Mouse (Mus musculus) retina, adult 2 months (tissue): ENCODE data around the gene Uvrag.
A peak's percentile ranks its signal among the peaks of the same experiment; 100 is the strongest.

Experiments
- DNase-seq: peaks from one replicate; pipeline ENCODE4 v3.0.0-alpha.2; 2012; ENCODE audit warnings: low read depth, low spot score

The Uvrag gene

DNA sequence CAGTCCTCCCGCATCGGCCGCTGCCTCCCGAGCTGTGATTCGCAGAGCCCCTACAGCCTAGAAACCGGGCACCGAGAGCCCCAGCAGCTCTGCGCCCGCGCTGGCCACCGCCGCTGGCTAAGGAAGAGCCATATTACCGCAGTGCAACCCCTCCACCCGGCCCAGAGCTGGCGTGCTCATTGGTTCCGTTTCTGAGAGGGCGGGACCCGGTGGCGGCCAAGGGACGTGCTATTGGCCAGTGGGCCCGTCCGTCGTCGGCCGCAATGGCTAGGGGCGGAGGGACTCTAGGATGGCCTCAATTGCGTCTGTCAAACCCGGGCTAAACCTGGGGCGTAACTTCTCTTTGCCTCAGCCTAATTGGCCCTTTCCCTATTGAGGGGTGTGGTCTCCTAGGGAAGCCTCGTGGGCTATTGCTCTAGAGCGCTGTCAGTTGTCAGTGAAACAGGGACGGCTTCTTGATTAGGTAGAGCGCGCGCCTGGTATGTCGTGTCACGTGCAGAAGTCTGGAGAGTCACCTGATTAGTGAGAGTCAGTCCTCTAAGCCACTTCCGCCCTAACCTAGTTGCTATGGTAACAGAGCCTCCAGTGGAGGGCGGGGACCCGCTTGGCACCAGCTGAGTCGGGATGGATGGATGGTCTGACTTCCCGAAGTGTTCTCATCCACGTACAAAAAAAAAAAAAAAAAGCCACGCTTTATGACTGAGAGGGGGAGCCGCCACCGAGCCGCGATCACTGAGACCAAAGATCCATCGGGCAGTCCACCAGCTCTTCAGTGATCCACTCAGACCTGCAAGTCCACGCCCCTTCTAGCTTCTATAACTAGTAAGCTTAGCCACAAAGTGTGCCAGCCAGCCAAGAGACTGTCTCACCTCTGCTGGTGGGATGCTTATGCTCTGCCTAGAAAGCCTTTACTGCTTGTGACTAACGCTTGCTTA lies at the start of gene Uvrag:
Uvrag (minus strand) TSS at position 158 of the 935 bp plus-strand sequence.
- DNase-seq: peak; percentile 98

DNA sequence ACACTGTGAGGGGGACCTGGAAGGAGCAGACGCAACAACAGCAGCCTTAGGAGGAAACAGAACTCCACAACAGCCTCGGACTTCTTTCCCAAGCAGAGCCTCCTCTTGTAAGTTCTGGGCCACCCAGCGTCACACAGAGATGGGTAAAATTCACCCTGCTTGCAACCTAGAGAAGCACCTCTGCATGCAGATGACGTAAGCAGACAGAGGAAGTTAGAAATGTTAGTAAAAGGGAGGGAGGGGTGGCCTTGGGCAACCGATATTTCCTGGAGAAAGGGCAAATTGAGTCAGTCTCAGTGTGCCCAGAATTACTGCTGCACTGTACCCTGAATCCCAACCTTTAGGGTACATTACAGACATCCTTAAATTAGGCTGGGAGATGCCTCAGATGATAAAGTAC lies 48.9 kb upstream of the Uvrag start:
- DNase-seq: no peak

DNA sequence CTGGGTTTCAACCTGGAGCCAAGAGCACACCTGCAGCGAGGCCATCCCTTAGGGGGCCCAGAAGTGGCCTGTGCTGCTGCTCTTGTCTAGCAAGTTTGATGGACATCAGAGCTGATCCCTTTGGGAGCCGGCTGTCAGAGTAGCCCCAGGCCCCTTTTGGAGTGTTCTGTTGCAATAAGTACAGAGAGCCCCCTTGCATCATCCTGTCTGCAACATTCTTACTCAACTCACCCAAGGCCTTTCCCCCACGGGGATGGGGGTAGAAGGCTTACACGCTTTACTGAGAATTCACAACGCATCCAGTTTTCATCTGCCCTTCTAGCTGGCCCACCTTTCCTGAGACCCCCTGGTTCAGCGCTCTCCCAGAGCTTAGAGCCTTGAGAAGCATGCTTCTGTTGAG lies 47.7 kb upstream of the Uvrag start:
- DNase-seq: no peak

DNA sequence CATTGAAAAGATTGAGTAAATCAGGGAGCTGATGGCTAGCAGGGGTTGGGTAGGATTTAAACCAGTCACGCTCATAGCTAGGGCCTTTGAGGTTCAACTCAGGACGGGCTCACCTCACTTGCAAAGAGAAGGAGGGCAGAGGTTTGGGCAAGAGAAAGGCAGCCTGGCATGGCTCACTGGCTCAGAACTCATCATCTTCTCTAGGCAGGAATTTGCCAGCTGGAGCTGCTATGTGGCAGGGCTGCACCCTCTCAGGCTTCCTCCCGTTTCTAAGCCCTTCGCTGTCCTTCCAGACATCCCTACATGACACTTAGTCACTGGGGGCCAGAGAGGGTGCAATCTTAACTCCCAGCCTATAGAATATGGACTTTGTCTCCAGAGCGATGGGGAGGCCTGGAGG lies 46.5 kb upstream of the Uvrag start:
- DNase-seq: no peak

DNA sequence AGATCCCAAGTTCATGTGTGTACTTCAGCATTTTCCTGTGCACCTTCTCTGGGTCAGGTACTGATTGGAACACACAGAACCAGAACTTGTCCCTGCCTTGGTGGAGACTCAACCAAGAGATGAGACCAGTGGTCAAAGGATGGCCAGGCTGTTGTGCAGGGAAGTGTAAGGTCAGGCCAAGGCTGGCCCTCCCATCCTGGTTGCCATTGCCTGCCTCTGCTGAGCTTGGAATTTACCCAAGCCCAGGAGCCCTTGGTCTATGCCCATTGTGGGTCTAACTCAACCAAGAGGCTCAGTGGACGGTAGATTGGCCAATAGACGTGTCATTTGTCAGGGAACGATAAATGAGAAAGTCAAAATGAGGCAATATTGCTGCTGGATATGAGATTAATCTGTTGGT lies 44.5 kb upstream of the Uvrag start:
- DNase-seq: no peak

DNA sequence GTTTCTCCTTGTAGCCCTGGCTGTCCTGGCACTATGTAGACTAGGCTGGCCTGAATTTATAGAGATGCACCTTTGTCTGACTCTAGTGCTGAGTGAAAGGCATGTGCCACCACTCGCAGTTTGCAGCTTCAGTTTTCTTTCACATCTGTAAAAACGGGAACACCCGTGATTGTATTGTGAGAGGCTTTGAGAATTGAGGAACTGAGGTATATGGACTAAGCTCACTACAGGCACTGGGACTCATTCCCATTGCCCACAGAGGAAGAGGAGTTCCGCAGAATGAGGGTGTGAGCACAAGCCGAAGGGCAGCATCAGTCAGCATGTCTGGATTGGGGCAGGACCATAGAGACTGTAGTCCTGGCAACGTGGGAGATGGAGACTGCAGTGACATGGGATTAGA lies 42.8 kb upstream of the Uvrag start:
- DNase-seq: no peak

DNA sequence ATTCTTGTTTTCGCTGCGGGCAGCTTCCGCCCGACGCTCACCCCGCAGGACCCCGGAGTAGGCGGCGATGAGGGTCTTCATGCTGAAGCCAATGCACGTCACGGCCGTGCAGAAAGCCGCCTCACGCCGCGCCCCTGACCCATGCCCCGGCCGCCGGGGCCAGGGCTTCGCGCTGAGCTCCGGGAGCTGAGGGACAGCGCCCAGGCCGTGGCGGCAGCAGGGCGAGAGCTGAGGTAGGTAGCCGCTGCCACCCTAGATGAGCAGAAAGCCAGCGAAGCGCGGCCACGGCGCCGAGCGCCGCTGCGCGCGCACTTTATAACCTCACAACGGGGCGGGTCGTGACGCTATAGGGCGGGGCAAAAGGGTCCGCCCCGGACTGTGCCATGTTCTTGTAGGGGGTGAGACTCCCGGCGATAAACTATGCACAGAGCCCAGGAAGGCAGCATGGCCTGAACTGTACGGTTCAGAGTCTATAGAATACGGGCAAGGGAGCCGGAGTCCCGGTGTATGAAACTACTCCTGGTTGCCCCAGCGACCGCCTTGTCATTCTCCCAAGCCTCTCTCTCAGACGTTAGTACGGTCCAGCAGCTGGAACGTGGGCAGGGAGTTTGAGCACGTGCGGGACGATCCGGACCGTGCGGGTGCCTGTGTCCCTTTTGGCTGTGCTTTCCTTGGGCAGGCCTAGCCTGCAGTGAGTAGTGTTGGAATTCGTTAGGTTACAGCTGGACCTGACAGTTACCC lies 41.7 kb upstream of the Uvrag start, which contains the start of gene Dgat2:
Dgat2 (minus strand) TSS at position 288 of the 741 bp plus-strand sequence.
- DNase-seq: peak; percentile 85

DNA sequence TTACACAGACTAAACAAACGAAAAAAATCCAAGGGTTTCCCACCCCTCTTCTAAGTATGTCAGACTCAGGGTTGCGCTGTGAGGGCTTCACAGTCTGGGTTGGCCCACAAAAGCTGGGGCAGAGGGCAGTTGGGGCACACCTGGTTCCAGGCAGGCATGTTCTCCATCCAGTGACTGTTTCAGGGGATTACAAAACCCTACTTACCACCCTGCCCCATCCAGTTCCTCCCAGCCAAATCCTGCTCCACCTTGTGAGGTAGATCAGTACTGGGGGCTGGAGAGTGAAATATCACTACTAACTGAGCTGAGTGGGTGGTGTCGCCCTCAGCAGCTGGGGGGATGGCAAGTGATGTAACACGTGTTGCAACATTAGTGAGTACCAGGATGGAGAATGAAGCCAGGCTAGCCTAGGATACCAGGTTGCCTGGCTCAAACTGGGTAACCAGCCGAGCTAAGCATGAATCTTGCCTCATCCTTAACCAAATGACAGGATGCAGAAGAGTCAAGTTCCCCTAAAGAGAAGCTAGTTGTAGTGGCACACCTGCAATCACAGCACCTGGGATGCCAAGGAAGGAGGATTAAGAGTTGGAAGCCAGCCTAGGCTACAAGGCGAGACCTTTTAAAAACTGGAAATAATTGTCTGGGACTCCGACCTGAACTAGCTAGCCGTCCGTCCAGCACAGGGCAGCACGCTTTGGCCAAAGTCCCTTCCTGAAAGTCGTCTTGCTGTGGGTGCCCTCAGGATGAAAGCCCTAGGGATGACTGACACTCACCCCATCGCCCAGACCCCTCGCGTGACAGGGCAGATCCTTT lies 40.9 kb upstream of the Uvrag start:
- no peak for DNase-seq

DNA sequence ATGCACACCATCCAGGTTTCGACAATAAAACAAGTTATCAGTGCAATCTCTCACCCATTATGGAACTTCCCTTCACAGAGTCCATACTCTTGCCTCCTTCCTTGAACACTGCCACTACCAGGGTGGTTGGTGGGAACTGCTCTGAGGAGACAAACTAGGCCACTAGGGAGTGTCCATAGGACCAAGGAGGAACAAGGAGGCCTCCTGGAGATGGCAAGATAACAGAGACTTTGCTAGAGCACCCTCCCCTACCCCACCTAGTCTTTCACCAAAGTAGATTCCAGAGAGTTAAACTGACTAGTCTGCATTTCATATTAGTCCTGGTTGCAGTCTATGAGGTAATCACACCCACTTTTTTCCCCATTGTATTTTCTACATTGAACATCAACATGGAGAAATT lies 39.2 kb upstream of the Uvrag start:
- DNase-seq: no peak

DNA sequence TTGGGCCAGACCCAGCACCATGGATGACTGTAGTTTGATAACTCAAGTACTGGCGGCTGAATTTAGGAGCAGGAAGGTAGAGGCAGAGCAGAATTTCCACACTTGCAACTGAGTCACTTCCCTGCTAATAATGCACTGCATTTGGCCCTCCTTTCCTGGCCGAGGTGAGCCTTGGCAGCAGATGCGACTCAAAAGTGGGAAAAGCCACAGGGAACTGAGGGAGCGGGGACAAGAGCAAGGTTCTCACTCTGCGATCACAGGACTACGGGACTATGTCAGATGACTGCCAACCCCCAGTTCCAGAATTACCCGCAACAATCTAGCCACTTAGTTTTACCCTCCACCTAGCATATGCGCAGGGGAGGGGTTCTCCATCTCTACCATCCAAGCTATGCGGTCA lies 38.3 kb upstream of the Uvrag start:
- DNase-seq: no peak

DNA sequence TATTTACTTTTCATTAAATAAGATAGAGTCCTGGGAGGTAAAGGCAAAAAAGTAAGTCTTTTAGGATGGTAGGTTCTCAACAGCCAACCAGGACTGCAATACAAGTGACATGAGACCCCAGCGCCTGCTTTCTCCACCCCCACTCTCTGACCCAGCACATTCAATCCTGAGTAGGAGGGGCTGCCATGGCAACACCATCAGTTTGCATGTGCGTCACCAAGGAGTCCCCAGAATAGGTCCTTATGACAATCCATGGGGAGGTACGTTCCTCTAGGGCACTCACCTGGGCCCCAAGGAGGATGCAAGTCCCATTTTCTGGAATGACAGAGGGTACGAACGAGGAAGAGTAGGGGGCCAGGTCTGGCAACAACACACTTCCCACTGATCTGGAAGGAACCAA lies 36.4 kb upstream of the Uvrag start:
- DNase-seq: no peak

DNA sequence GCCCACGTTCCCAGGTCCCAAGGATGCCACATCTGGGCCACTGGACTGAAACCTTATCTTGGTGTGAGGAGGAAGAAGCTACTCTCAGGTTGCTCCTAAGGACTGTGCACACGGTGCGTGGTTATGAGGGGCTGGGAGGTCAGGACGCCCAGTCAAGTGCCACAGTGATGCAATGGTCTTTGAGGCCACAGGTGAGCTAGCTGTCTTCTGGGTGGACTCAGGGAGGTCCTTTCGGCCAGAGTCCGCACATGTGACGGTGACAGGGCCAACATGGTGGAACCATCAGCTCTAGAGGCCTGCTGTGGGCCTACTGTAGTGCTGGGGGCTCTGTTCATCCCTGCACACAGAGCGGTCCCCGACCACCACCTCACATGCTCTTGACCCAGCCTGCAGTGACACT lies 34.7 kb upstream of the Uvrag start:
- no peak for DNase-seq

DNA sequence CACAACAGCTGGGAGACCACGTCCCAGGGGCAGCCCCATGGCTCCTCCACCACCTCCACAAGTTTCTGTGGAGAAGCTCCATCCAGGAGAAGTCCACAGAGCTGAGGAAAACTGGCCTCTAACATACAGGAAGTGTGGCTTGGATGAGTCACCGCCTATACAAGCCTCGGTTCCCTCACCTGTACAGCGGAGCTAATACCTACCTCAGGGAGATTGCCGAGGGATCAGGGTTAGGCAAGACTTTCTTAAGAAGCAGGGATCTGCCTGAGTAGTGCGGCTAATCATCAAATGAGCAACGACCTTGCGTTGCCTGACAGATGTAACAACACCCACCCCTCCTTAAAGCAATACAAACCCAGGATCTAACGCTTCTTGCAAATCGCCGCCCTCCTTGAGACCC lies 34.2 kb upstream of the Uvrag start:
- no peak for DNase-seq

DNA sequence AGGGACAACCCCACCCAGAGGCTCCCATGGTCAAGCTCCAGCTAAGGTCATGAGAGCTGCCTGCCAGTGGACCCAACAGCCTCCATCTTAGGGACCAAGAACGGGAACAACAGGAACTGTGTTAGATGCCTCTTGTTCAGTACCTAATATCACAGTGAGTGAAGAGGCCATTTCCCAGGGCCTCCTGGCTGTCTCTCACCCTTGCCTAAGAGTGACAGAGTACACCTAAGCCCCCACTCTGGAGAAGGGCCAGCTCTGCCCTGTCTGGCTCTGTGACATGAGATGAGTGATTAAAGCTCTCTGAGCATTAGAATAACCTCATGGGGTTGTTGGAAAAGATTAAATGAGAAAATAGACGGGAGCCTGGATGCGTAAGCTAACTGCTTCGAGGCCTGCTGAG lies 33.1 kb upstream of the Uvrag start:
- DNase-seq: no peak

DNA sequence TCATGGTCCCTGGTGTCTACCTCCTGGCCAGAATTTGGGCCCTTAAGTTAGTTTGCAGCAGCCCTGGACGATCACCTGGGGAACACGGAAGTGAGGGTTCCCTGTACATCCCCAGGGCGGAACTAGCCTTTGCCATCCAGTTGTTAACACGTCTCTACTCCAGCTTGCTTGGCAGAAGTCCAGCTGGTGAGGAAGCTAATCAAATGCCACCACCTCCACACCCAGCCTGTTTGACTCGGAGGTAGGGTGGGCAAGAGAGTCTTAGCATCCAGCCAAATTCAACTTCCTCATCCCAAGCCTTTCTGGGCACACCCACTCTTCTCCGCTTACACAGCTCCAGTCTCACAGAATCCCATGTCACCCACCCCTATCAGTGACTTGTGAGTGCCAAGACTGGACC lies 32.0 kb upstream of the Uvrag start:
- no peak for DNase-seq

DNA sequence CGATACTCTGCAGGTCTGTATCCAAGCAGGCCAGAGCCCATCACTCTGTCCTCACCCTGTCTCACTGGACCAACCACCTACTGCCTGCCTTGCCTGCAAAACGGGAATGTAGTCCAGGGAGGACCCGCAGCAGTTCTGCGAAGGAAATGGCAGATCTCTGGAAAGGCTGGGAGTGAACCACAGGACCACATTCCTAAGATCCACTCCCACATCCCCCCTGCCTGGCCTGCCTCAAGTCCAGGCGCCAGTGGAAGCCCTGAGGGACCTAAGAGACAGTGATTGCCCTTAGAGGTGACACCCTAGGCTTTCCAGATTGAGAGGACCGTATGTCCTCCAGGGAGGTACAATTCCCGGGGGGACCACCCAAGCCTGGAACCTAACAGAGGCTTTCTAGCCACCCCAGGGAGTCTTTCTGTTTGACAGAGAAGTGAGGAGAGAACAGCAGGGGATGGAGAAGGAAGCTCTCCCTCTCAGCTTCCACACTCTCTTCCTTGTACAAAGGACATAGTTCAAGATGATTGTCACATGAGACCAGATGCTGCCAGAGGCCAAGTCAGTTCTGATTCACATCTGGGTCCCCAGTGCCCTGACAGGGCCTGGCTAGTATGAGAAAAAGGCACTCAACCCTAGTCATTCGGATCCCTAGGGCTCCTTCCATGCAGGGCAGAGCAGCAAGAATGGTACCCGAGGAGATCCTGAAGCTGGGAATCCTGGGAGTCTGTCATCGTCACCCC lies 31.0 kb upstream of the Uvrag start:
- no peak for DNase-seq

DNA sequence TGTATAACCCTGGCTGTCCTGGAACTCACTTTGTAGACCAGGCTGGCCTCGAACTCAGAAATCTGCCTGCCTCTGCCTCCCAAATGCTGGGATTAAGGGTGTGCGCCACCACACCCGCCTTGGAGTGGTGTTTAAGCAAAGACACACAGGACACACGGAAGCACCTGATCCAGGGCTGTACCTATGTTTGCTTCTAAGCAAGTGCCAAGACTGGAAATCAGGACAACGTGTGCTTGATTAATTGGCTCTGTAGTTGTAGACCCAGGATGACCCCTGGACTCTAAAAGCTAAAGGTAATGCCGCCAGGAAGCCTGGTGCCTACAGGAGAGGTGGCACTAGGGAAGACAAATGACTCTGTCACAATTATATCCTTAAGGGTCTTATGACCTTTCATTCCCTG lies 29.6 kb upstream of the Uvrag start:
- DNase-seq: no peak

DNA sequence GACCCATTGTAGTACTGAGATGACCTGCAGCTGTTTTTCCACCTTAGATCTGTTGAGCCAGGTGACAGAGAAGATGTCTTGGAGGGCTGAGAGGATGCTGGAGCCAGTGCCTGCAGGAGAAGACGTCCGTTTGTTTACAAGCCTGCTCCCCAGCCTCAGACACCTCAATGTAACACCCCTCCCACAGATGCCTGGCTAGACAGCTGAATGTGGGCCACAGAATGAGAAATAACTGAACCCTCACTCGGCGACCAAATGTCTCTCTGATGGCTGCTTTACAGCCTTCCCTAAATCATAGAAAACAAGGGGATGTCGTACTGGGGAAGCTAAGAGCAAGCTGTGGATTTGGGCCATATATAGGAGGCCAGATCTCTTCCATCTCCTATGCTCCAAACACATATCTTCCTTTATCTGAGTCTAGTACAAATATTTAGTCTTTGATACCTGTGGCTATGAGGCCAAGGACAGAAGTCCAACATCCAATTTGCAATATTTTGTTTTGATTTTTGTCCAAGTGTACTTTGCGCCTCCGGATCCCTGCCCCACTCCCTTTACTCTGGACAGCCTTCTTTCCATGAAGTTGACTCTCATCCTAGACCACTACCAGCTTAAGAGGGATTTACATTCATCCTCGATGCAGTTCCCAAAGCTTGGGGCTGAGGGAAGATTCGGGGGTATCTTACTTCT lies 28.9 kb upstream of the Uvrag start:
- DNase-seq: no peak

DNA sequence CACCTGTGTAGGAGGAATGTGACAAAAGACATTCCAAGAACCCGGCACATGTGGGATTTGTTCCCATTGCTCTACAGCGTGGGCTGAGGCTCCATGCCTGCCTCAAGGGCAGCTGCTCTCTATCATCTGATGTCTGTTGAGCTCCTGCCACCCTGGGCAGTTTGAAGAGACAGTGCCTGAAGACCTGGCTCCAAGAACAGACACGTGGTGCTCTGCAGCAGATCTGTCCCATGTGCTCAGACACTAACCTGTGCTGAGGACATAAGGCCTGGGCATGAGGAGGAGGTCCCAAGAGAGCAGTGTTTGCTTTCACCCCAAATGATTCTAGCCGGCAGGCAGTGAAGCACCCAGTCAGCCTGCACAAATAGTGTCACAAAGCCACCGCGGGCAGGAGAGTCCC lies 27.8 kb upstream of the Uvrag start:
- DNase-seq: no peak

DNA sequence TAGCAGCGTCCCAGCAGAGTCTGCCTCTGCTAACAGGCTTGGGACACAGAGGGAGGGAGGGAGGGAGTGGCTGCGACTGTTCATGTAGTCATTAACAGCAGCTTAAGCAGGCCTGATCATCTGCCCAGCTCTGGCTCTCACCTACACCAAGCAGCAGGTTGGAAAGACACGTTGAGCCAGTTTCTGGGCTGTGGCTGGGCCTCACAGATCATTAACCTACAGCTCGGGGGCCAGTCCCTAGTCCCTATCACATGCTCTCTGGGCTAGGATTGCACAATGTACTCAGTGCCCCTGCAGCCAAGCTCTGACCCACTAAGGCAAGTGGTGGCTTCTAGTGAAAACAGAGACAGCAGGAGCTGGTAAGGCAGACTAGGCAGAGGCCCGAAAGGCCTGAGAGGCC lies 27.0 kb upstream of the Uvrag start:
- no peak for DNase-seq

DNA sequence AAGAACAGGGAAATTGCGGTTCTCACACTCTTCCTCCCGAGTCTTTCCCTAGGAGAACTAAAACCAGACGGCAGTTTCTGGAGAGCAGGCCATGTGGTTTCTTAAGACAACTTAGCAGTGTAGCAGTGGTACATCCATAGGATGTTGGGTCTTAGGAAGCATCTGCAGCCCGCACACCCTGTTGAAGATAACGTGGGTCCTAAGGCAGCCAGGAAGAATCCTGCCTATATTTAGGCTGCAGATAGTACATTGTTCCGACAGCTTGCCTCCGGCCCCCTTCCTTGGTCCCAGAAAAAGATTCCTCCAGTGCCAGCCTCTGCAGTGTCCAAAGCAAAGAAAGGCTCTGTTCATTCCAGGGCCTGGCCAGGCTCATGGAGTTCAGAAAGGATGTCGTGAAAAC lies 25.2 kb upstream of the Uvrag start:
- no peak for DNase-seq
